Mouse (Mus musculus) layer of hippocampus, adult 9-10 months (tissue): ENCODE measurements around the gene Klri2.
"Not testable (repeated sequence)": the region's sequence is repeated elsewhere in the genome, so short reads cannot be mapped to it uniquely, and the experiment has no call there.

Source experiments
- DNase-seq: peaks from one replicate; pipeline ENCODE4 v3.0.0; 2022; ENCODE audit warnings: low spot score

The Klri2 gene

DNA sequence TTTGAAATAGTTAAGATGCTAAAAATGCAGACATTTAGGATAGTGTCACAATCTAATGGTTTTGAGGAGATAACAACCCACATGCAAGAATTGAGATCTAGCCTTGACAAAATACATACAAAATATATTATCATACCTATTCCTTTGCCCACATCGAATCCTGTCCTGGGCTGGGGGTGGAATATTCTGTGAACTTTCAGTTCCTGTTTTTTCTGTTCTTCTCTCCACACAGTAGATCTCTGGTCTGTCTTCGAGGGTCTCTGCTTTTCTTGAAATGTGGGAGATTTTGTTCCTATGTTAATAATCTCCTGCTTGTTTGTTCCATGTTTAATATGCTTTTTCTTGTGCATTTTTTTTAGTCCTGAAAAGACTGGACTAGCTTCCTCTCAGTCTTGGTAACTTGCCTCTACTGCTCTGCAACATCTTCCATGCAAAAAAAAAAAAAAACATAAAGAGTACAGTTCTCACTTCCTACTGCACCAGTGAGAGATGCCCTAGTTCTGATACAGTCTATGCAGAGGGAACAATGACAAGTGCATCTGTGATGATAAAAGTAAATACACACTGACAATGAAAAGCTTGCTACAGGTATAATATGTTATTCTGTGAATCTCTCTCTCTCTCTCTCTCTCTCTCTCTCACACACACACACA lies at the start of gene Klri2:
Gene Klri2 (minus strand): TSS at position 416 of the 653 bp plus-strand sequence.
- DNase-seq = no peak

- DNase-seq = not testable (repeated sequence)
Measured at GRCm38 (mm10) chr6:129784170-129784569, 43.9 kb upstream of the Klri2 start, which contains the start of gene Gm156. Gm156 (minus strand) TSS chr6:129784270.

GRCm38 (mm10) chr6:129747654-129748032 lies 7.4 kb upstream of the Klri2 start:
- no peak for DNase-seq

DNA sequence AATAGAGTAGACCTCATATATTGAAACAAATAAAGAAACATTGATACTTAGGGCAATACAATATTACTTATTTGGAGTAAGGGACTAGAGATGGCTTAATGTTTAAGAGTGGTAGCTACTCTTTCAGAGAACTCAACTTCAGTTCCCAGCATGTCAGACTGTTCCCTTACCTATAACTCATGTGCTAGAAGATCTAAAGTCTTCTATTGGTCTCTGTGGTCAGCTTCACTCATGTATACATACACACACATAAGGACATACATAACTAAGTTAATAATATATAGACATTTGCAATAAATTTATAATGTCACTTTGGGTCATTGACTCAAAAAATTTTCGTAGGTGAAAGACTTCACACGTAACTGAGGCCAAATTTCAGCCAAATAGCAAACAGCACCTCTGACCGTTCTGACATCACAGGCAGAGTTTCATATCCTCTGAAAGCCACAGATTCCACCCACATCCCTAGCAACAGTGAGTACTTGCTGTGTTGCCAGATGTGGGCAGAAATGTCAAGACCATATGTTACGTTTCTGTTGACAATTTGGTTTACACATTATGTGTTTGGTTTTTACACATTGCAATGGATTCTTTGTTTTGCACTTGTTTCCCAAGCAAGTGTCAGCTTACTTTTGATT lies 6.9 kb upstream of the Klri2 start:
- no peak for DNase-seq

GRCm38 (mm10) chr6:129746151-129746550 lies 5.9 kb upstream of the Klri2 start:
- DNase-seq = no peak

DNA sequence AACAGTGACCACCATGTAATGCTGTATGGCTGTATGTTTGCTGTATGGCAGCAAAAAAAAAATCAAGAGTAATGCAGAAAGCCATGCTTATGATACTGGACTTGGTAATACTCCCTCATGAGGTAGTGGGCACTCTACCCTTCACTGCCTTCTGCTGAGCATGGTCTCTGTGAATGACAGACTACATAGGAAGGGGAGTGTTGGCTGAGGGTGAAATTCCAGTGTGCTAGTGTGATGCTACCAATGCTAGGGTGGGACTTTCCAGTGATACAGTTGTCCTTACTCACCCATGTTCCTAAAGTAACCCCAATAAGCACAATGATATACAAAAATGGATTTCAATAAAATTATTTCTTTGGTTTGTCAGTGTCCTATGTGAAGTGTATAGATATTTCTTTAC lies 3.9 kb downstream of the Klri2 start:
- DNase-seq = no peak

DNA sequence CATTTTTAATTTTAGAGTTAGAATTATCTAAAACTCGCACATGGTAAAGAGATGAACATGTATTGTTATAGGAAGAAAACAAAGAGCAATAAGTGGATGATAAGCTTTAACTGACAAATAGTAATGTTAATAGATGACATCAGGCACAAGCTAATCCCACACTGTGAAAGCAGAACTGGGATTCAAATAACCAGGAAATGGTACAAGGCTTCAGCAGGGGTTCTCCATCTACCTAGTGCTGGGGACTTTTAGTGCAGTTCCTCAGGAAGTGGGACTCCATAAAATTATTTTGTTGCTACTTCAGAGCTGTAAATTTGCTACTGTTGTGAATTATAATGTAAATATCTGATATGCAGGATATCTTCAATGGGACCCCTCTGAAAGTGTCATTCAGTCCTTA lies 13.0 kb downstream of the Klri2 start:
- DNase-seq = no peak

GRCm38 (mm10) chr6:129721390-129721789 lies 18.9 kb downstream of the Klri2 start:
- no peak for DNase-seq

DNA sequence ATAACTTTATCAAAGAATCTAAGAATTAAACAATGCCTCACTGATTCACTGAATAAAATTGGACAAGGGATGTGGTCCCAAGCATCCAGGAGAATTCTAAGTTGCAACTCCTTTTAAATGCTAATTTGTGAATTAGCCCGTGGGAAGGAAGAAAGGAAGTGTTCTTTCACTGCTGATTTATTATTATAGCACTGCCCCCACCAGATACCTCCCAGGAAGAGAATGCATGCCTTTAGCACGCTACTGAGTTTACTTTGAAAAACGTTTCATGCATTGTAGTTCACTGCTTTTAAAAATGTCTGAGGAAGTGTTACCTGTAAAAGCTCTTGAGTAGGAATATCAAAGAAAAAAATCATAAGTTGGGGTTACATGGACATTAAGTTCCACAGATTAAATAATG lies 19.8 kb downstream of the Klri2 start:
- no peak for DNase-seq

GRCm38 (mm10) chr6:129717032-129717431 lies 23.3 kb downstream of the Klri2 start, which contains the start of gene Klri1:
Klri1 (minus strand) TSS chr6:129717132.
- DNase-seq = no peak

GRCm38 (mm10) chr6:129713566-129713965 lies 26.7 kb downstream of the Klri2 start:
- DNase-seq = no peak

DNA sequence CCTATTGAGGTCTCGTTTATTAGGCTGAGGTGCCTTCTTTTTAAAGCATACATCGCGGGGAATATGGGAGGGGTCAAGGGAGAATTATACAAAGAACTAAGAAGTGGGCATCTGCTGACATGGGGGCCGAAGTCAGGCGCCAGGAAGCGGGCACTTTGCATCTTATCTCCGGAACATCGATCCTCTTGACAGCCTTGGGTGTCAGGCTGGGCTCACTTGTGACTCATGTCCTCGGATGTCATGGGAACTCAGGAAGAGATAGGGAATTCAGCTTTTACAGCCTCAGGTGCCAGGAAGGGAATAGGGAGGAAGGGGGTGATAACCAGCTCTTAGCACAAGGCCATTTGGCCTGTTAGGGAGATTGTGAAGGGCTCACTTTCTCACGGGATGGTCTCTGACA lies 48.8 kb downstream of the Klri2 start:
- not testable (repeated sequence) for DNase-seq

GRCm38 (mm10) chr6:129680379-129680778 lies 59.9 kb downstream of the Klri2 start:
- no peak for DNase-seq
